Mouse (Mus musculus): Measurements from ENCODE around the gene Lrp2. TPM values are rescaled to one million over a fixed set of nuclear protein-coding genes. Genes with fewer than 3 reads are reported as not detected.

Gene Lrp2
- polyA plus RNA-seq, 1 experiment: not detected

DNA sequence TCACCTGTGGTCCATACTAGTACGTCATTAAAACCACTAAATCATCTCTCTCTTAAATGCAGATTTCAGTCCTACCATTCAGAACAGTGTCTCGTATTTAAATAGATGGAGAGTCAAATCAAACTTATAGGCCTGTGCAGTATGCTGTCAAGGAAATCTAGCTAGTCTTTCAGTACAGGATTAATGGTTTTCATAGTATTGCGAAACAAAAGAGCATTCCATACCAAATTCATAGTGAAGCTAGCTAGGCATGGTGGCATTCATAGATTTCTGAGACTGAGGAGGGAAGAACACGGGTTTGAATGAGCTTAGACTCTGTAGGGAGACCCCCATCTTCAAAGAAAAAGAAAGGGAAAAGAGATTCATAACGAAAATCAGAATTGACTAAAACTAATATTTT is 74.1 kb downstream of the Lrp2 start:
- H3K4me3 ChIP-seq (ENCODE audit: insufficient read depth, low read depth, low read length): no peak overlapping the region
- 88% methylated on average over 5 of the region's 5 CpGs for WGBS
- TF ChIP-seq CTCF (IDR thresholded peaks at IDR 0.05; ENCODE audit: insufficient read depth, low read depth, low read length) (no peak), POLR2A (IDR thresholded peaks at IDR 0.05; ENCODE audit: insufficient read depth, low read depth, low read length) (no peak)

DNA sequence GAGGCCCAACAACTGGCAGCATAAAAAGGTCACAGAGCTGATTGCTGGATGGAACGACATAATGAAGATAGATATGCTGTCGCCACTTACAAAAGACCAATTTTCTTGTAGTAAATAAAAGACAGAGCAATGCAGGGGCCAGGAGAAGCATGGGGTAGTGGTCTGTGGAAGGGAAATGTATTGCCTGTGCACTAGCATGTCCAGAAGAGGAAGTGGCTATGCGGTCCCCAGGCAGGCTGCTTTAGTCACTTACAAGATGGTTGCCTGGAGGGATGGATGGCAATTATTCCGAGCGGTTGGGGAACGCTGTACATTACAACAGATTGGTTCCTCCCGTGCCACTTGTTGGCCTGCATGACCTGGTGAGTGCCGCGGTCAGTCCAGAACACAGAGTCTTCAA is 85.5 kb downstream of the Lrp2 start:
- TF ChIP-seq POLR2A (IDR thresholded peaks at IDR 0.05; ENCODE audit: insufficient read depth, low read depth, low read length): no peak
- no peak for TF ChIP-seq CTCF (IDR thresholded peaks at IDR 0.05; ENCODE audit: insufficient read depth, low read depth, low read length)
- 92% methylated on average over 9 of the region's 9 CpGs for WGBS
- Histone ChIP-seq H3K4me1 (ENCODE audit: control insufficient read depth, insufficient read depth, low read length) (no peaks in the 10 kb centered on the region), H3K4me3 (ENCODE audit: insufficient read depth, low read depth, low read length) (no peak overlapping the region), H3K27ac (ENCODE audit: insufficient read depth, low read depth, low read length) (no peak overlapping the region)

More for the DNA sequence above, 74.1 kb downstream of the Lrp2 start:
- Histone ChIP-seq H3K4me1 (ENCODE audit: control insufficient read depth, insufficient read depth, low read length) (no peaks in the 10 kb centered on the region), H3K27ac (ENCODE audit: insufficient read depth, low read depth, low read length) (no peak overlapping the region)

DNA sequence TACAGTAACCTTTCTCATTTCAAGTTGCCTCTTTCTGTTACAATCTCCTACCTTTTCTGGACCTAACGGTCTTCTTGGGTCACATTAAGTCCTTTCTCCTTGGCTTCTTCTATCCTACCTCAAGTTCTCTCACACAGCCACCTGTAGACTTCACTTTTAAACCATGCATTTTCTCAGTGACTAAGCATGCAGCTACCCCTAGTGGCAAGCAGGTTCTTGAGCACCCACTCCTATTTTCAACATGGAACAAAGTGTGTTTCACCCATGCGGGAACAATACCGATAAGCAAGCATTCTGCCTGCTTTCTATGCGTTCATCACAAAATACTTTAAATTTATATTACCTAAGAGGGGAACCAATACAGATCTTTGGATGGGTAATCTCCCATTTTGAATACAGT is 92.7 kb downstream of the Lrp2 start:
- TF ChIP-seq POLR2A (IDR thresholded peaks at IDR 0.05; ENCODE audit: insufficient read depth, low read depth, low read length) (no peak), CTCF (IDR thresholded peaks at IDR 0.05; ENCODE audit: insufficient read depth, low read depth, low read length) (no peak)
- Histone ChIP-seq H3K27ac (ENCODE audit: insufficient read depth, low read depth, low read length) (no peak overlapping the region), H3K4me1 (ENCODE audit: control insufficient read depth, insufficient read depth, low read length) (no peaks in the 10 kb centered on the region), H3K4me3 (ENCODE audit: insufficient read depth, low read depth, low read length) (no peak overlapping the region)
- 68% methylated on average over 4 of the region's 4 CpGs for WGBS

DNA sequence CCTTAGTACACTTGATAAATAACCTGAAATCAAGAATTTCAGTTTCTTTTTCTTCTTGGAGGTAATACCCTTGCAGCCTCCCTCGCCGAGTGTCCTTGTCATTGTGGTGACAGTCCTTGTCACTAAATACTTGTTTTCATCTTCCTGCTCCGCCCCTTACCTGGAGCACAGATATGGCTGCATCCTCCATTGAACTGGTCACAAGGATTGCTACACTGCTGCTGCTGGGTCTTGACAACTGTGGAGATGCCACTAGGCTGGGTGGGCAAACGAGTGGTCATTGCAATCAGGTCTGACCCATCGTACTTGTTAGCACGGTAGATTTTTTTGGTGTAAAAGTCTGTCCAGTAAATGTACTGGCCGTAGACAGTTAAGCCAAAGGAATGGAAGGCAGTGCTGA is 104.9 kb downstream of the Lrp2 start:
- Histone ChIP-seq H3K27ac (ENCODE audit: insufficient read depth, low read depth, low read length) (no peak overlapping the region), H3K4me3 (ENCODE audit: insufficient read depth, low read depth, low read length) (no peak overlapping the region), H3K4me1 (ENCODE audit: control insufficient read depth, insufficient read depth, low read length) (no peaks in the 10 kb centered on the region)
- 92% methylated on average over 7 of the region's 7 CpGs for WGBS
- TF ChIP-seq CTCF (IDR thresholded peaks at IDR 0.05; ENCODE audit: insufficient read depth, low read depth, low read length) (no peak), POLR2A (IDR thresholded peaks at IDR 0.05; ENCODE audit: insufficient read depth, low read depth, low read length) (no peak)

DNA sequence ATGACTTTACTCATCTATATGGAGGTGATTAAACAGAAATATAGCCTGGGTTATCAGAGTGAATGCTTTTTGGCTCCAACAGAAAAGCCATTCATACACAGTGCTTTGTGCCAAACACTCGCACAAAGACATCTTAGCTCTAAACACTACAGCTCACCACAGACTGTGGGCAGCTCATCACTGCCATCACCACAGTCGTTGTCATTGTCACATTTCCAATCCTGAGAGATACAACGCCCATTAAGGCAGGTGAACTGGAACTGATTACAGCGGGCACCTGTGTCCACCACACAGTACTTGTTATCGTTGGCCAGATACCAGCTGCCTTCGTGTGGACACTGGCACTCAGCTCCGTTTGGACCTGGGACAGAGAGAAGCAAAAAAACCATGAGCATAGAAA is 106.0 kb downstream of the Lrp2 start:
- WGBS: 84% methylated on average over 7 of the region's 7 CpGs

DNA sequence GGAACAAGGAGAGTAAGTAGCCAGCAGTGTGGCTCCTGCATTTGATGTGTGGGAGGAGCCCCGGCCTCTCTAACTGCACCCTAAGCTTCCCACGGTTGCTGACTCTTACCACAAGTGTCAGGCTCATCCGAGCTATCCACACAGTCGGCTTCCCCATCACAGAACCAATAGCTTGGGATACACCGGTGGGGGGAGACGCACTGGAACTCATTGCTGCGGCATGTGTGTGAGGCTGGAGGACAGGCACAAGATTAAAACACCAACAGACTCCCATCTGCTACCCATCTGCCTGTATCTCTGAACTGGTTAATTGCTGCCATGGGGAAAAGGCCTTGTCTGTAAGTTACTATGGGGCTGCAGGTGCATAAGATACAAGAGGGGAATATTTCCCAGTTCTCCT is 109.0 kb downstream of the Lrp2 start:
- Histone ChIP-seq H3K4me1 (ENCODE audit: control insufficient read depth, insufficient read depth, low read length) (peaks cover 3% of the 10 kb centered on the region; the same call in 1 of the 2 replicates), H3K27ac (ENCODE audit: insufficient read depth, low read depth, low read length) (no peak overlapping the region), H3K4me3 (ENCODE audit: insufficient read depth, low read depth, low read length) (no peak overlapping the region)
- no peak for TF ChIP-seq POLR2A (IDR thresholded peaks at IDR 0.05; ENCODE audit: insufficient read depth, low read depth, low read length)
- TF ChIP-seq CTCF (IDR thresholded peaks at IDR 0.05; ENCODE audit: insufficient read depth, low read depth, low read length): no peak
- 83% methylated on average over 7 of the region's 7 CpGs for WGBS

More for the DNA sequence above, 106.0 kb downstream of the Lrp2 start:
- Histone ChIP-seq H3K4me1 (ENCODE audit: control insufficient read depth, insufficient read depth, low read length) (no peaks in the 10 kb centered on the region), H3K27ac (ENCODE audit: insufficient read depth, low read depth, low read length) (no peak overlapping the region), H3K4me3 (ENCODE audit: insufficient read depth, low read depth, low read length) (no peak overlapping the region)
- TF ChIP-seq CTCF (IDR thresholded peaks at IDR 0.05; ENCODE audit: insufficient read depth, low read depth, low read length) (no peak), POLR2A (IDR thresholded peaks at IDR 0.05; ENCODE audit: insufficient read depth, low read depth, low read length) (no peak)

DNA sequence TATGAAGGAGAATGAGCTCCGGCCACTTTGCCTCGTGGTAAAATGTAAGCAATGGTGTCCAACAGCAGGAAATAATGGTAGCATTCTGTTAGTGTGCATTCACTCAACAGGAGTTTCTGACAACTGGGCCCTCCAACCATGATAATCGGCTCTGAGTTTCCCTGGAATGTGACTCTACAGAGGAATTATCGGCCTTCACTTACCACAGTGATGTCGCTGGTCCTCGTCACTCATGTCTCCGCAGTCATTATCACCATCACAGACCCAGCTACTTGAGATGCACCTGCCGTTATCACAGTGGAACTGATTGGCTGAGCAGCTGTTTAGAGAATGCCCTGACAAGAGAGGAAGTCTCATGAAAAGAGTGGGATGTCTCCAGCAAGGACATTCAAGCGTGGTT is 110.7 kb downstream of the Lrp2 start:
- Histone ChIP-seq H3K4me1 (ENCODE audit: control insufficient read depth, insufficient read depth, low read length) (peaks cover 3% of the 10 kb centered on the region; the same call in 1 of the 2 replicates), H3K27ac (ENCODE audit: insufficient read depth, low read depth, low read length) (no peak overlapping the region), H3K4me3 (ENCODE audit: insufficient read depth, low read depth, low read length) (no peak overlapping the region)
- no peak for TF ChIP-seq CTCF (IDR thresholded peaks at IDR 0.05; ENCODE audit: insufficient read depth, low read depth, low read length)
- TF ChIP-seq POLR2A (IDR thresholded peaks at IDR 0.05; ENCODE audit: insufficient read depth, low read depth, low read length): no peak
- WGBS: 90% methylated on average over 9 of the region's 9 CpGs

DNA sequence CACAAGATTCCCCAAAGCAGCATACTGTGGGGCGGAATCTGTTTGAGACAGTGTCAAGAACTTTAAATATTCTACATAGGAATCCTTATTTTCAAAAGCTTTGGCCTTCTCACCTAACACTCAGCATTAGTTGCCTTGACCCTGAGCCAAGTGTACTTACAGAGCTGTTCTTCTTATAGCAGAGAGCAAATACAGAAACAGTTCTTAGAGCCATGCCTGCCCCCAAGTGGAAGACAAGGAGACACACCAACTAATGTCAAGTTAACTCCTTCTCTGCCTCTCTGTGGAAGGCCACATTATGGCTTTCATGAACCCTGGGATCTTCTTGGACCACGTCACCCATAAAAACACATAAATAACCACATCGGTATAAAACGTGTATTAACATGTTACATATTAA is 114.0 kb downstream of the Lrp2 start:
- Histone ChIP-seq H3K4me3 (ENCODE audit: insufficient read depth, low read depth, low read length) (no peak overlapping the region), H3K4me1 (ENCODE audit: control insufficient read depth, insufficient read depth, low read length) (peaks cover 3% of the 10 kb centered on the region; the same call in 1 of the 2 replicates), H3K27ac (ENCODE audit: insufficient read depth, low read depth, low read length) (no peak overlapping the region)
- WGBS: 86% methylated on average over 4 of the region's 4 CpGs
- no peak for TF ChIP-seq CTCF (IDR thresholded peaks at IDR 0.05; ENCODE audit: insufficient read depth, low read depth, low read length)
- TF ChIP-seq POLR2A (IDR thresholded peaks at IDR 0.05; ENCODE audit: insufficient read depth, low read depth, low read length): no peak

DNA sequence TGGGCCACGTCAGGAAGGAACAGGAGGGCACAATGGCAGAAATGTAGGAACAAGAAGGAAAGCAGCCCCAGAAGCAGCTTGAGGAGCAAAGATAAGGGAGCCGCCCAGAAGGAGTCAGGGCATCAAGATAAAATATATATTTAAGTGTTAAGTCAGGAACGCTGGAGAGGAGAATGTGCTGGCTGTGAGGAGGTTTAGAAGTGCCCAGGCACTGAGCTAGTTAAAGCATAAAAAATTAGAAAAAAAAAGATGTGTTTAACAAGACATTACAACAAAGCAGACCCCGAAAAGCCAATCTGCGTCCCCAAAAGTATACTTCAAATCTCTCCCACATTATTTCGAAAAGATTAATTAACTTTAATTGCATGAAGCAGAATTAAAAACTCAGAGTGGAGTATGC is 122.3 kb downstream of the Lrp2 start:
- TF ChIP-seq POLR2A (IDR thresholded peaks at IDR 0.05; ENCODE audit: insufficient read depth, low read depth, low read length) (no peak), CTCF (IDR thresholded peaks at IDR 0.05; ENCODE audit: insufficient read depth, low read depth, low read length) (no peak)
- WGBS: 50% methylated on average over 6 of the region's 6 CpGs
- Histone ChIP-seq H3K27ac (ENCODE audit: insufficient read depth, low read depth, low read length) (no peak overlapping the region), H3K4me1 (ENCODE audit: control insufficient read depth, insufficient read depth, low read length) (no peaks in the 10 kb centered on the region), H3K4me3 (ENCODE audit: insufficient read depth, low read depth, low read length) (no peak overlapping the region)

DNA sequence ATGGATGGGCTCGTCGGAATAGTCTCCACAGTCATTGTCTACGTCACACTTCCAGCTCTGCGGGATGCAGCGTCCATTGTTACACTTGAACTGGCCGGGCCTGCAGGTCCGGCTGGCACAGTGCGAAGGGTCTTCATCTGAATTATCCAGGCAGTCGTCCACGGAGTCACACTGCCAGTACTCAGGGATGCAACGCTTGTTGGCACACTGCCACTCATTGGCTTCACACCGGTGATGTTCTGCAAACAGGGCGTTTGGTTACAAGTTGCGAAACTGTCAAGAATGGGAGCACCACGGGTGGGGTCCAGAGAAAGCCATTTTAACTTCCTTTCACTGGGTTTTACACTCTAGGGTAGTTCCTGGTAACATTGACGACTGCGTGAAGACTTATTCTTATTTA is 126.4 kb downstream of the Lrp2 start:
- 79% methylated on average over 17 of the region's 17 CpGs for WGBS
- Histone ChIP-seq H3K27ac (ENCODE audit: insufficient read depth, low read depth, low read length) (no peak overlapping the region), H3K4me1 (ENCODE audit: control insufficient read depth, insufficient read depth, low read length) (no peaks in the 10 kb centered on the region), H3K4me3 (ENCODE audit: insufficient read depth, low read depth, low read length) (no peak overlapping the region)
- TF ChIP-seq POLR2A (IDR thresholded peaks at IDR 0.05; ENCODE audit: insufficient read depth, low read depth, low read length) (no peak), CTCF (IDR thresholded peaks at IDR 0.05; ENCODE audit: insufficient read depth, low read depth, low read length) (no peak)
